Mouse (Mus musculus): Measurements from ENCODE around the gene Arsj. TPM values are rescaled to one million over a fixed set of nuclear protein-coding genes. Genes with fewer than 3 reads are reported as not detected.

Gene Arsj
- polyA plus RNA-seq (2015; fragmentation: Nextera tagmentation; extraction: Ambion mirVana) = 0.79 TPM in 2 replicates

- Histone ChIP-seq H3K36me3 (ENCODE audit: insufficient read depth, low read length) (no peaks in the 10 kb centered on the region), H3K9me3 (replicated peaks; ENCODE audit: low read length) (no peaks in the 10 kb centered on the region), H3K4me3 (replicated peaks; ENCODE audit: low read depth, low read length) (peak within 1 kb of the TSS; percentile 43), H3K4me2 (ENCODE audit: low read length) (peak within 1 kb of the TSS; percentile 87), H3K9ac (ENCODE audit: low read depth, low read length) (peak within 1 kb of the TSS; percentile 37; the same call in 1 of the 2 replicates), H3K4me1 (replicated peaks; ENCODE audit: insufficient read depth, low read length) (no peaks in the 10 kb centered on the region), H3K27me3 (ENCODE audit: insufficient read depth, low read length) (no peaks in the 10 kb centered on the region), H3K27ac (no peak within 1 kb of the TSS)
- no peak for TF ChIP-seq CTCF (IDR thresholded peaks at IDR 0.05; ENCODE audit: low read depth)
- DNase-seq (ENCODE audit: low spot score) = peak; percentile 70
- 13% methylated on average over 41 of the region's 41 CpGs for WGBS
- ATAC-seq (replicated peaks; ENCODE audit: low FRiP score, low read depth) = peak; percentile 78
These were observed at the start of gene Arsj for GRCm38 (mm10) chr3:126363568-126364505. Gene Arsj (plus strand): TSS chr3:126363684.

- 53% methylated on average over 4 of the region's 4 CpGs for WGBS
- no peak overlapping the region for H3K9ac ChIP-seq (ENCODE audit: low read depth, low read length)
- no peaks in the 10 kb centered on the region for H3K4me1 ChIP-seq (replicated peaks; ENCODE audit: insufficient read depth, low read length)
- H3K9me3 ChIP-seq (replicated peaks; ENCODE audit: low read length) = no peaks in the 10 kb centered on the region
- no peak overlapping the region for H3K27ac ChIP-seq
- no peak overlapping the region for H3K4me2 ChIP-seq (ENCODE audit: low read length)
- no peak overlapping the region for H3K4me3 ChIP-seq (replicated peaks; ENCODE audit: low read depth, low read length)
- no peak for TF ChIP-seq CTCF (IDR thresholded peaks at IDR 0.05; ENCODE audit: low read depth)
- ATAC-seq (replicated peaks; ENCODE audit: low FRiP score, low read depth) = no peak
- DNase-seq (ENCODE audit: low spot score) = no peak
- H3K27me3 ChIP-seq (ENCODE audit: insufficient read depth, low read length) = no peaks in the 10 kb centered on the region
- H3K36me3 ChIP-seq (ENCODE audit: insufficient read depth, low read length) = no peaks in the 10 kb centered on the region
These were observed 38.5 kb upstream of the Arsj start for GRCm38 (mm10) chr3:126324872-126325498.

GRCm38 (mm10) chr3:126325891-126326627, 37.4 kb upstream of the Arsj start:
- no peak for TF ChIP-seq CTCF (IDR thresholded peaks at IDR 0.05; ENCODE audit: low read depth)
- no peaks in the 10 kb centered on the region for H3K4me1 ChIP-seq (replicated peaks; ENCODE audit: insufficient read depth, low read length)
- H3K9me3 ChIP-seq (replicated peaks; ENCODE audit: low read length) = no peaks in the 10 kb centered on the region
- no peak overlapping the region for H3K9ac ChIP-seq (ENCODE audit: low read depth, low read length)
- H3K4me3 ChIP-seq (replicated peaks; ENCODE audit: low read depth, low read length) = no peak overlapping the region
- DNase-seq (ENCODE audit: low spot score) = no peak
- H3K27me3 ChIP-seq (ENCODE audit: insufficient read depth, low read length) = no peaks in the 10 kb centered on the region
- H3K36me3 ChIP-seq (ENCODE audit: insufficient read depth, low read length) = no peaks in the 10 kb centered on the region
- ATAC-seq (replicated peaks; ENCODE audit: low FRiP score, low read depth) = no peak
- no peak overlapping the region for H3K4me2 ChIP-seq (ENCODE audit: low read length)
- WGBS = 64% methylated on average over 4 of the region's 4 CpGs
- no peak overlapping the region for H3K27ac ChIP-seq

DNA sequence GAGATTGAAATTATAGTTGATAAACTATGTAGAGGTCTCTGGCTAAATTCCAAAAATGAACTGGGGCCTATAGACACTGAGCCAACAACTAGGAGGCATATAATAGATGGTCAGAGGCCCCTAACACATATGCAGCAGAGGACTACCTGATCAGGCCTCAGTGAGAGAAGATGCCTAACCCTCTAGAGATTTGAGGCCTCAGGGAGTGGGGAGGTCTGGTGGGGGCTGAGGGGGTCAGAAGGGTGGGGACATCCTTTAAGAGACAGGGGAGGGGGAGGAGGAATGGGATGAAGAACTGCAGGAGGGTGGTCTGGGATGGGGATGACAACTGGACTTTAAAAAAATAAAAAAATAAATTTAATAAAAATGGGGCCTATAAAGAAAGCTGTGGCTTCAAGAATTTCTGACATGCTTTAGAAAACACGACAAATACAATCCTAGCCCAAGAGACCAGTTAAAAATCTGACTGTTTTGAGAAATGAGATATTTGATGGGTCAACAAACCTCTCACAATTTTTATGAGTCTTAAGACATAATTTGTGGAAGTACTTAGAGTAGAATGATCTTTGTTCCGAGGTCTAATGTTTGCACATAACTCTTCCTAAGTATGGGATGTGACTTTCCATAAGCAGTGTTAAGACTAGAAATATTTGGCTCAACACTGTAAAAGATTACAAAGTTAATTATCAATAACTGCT, 36.7 kb upstream of the Arsj start:
- H3K4me1 ChIP-seq (replicated peaks; ENCODE audit: insufficient read depth, low read length) = no peaks in the 10 kb centered on the region
- ATAC-seq (replicated peaks; ENCODE audit: low FRiP score, low read depth) = no peak; the same call in 1 of the 2 replicates
- no peak overlapping the region for H3K4me3 ChIP-seq (replicated peaks; ENCODE audit: low read depth, low read length)
- no peaks in the 10 kb centered on the region for H3K27me3 ChIP-seq (ENCODE audit: insufficient read depth, low read length)
- H3K27ac ChIP-seq = no peak overlapping the region
- WGBS = 39% methylated on average over 2 of the region's 2 CpGs
- TF ChIP-seq CTCF (IDR thresholded peaks at IDR 0.05; ENCODE audit: low read depth) = no peak
- no peak overlapping the region for H3K4me2 ChIP-seq (ENCODE audit: low read length)
- no peak overlapping the region for H3K9ac ChIP-seq (ENCODE audit: low read depth, low read length)
- no peaks in the 10 kb centered on the region for H3K36me3 ChIP-seq (ENCODE audit: insufficient read depth, low read length)
- DNase-seq (ENCODE audit: low spot score) = peak; percentile 85
- no peaks in the 10 kb centered on the region for H3K9me3 ChIP-seq (replicated peaks; ENCODE audit: low read length)

- no peak overlapping the region for H3K9ac ChIP-seq (ENCODE audit: low read depth, low read length)
- H3K27me3 ChIP-seq (ENCODE audit: insufficient read depth, low read length) = no peaks in the 10 kb centered on the region
- peak; percentile 38 for DNase-seq (ENCODE audit: low spot score)
- 54% methylated on average over 4 of the region's 4 CpGs for WGBS
- H3K36me3 ChIP-seq (ENCODE audit: insufficient read depth, low read length) = no peaks in the 10 kb centered on the region
- no peaks in the 10 kb centered on the region for H3K9me3 ChIP-seq (replicated peaks; ENCODE audit: low read length)
- no peak overlapping the region for H3K4me3 ChIP-seq (replicated peaks; ENCODE audit: low read depth, low read length)
- no peak overlapping the region for H3K4me2 ChIP-seq (ENCODE audit: low read length)
- H3K4me1 ChIP-seq (replicated peaks; ENCODE audit: insufficient read depth, low read length) = no peaks in the 10 kb centered on the region
- H3K27ac ChIP-seq = no peak overlapping the region
- ATAC-seq (replicated peaks; ENCODE audit: low FRiP score, low read depth) = no peak
- TF ChIP-seq CTCF (IDR thresholded peaks at IDR 0.05; ENCODE audit: low read depth) = no peak
These were observed 28.2 kb upstream of the Arsj start for GRCm38 (mm10) chr3:126335329-126335728.
